Mouse (Mus musculus): ENCODE measurements around the gene E130308A19Rik. TPM values are rescaled to one million over a fixed set of nuclear protein-coding genes. Genes with fewer than 3 reads are reported as not detected.

The E130308A19Rik gene
- polyA plus RNA-seq, 1 experiment from 2014 or later, result 29.3 TPM

DNA sequence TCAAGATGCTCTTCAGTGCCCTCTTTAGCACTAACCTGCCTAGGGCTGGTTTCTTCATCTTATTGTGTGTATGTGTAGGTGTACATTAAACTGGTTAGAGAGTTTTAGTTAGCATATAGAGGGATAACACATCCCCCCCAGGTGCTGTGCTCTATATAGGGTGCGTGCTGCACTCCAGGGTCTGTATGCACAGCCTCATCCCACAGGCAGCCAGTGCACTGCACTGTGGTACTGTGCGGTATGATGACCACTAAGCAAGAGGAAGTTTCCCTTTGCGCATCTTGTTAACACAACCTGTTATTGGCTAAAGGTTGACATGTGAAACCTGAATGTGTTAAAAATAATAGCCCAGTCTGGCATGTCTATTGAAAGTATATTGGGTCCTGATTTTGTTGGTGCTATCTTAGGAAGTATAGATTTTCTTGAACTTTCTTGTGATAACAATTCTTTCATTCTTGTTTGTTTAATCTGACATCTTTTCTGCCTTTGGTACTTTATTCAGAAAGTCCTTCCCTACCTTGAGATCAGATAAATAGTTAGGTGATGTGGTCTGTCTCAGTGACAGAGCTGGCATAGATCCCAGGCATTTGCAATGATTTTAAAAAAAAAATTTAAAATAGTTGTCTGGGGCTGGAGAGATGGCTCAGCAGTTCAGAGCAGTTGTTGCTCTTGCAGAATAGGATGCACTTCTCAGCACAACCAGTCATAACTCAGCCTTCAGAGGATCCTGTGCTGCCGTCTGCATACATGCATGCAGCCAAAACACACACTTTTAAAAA lies 73.2 kb downstream of the E130308A19Rik start:
- Histone ChIP-seq H3K9ac (no peak overlapping the region), H3K27me3 (ENCODE audit: insufficient read depth, low read length) (no peaks in the 10 kb centered on the region), H3K4me1 (ENCODE audit: insufficient read depth) (peaks cover 3% of the 10 kb centered on the region; the same call in 1 of the 2 replicates), H3K27ac (ENCODE audit: low read depth) (no peak overlapping the region), H3K4me3 (ENCODE audit: low read depth, low read length) (no peak overlapping the region), H3K4me2 (no peak overlapping the region), H3K36me3 (ENCODE audit: insufficient read depth) (no peaks in the 10 kb centered on the region), H3K9me3 (ENCODE audit: low read depth, low read length) (no peaks in the 10 kb centered on the region)
- 79% methylated on average over 4 of the region's 4 CpGs for WGBS
- no peak for ATAC-seq (ENCODE audit: insufficient read depth)
- no peak for TF ChIP-seq CTCF (IDR thresholded peaks at IDR 0.05; ENCODE audit: low read depth)
- no peak for DNase-seq

DNA sequence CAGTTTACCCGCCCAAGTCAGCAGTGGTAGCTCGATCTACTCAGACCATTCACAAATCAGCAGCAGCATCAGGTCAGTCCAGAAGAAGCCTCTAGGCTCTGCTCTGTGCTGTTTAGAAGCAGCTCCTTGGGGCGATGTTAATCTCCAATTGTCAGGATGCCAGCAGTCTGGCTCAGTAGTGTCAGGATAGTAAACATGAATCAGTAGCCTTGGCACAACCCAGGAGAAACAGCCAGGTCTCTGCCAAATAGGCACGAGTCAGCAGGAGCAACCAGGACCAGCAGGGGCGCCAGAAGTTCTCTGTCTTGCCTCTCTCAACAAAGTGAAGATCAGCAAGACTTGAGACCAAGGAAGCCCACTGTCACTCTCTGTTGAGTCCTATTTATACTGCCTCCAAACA lies 83.3 kb downstream of the E130308A19Rik start:
- H3K4me1 ChIP-seq (ENCODE audit: insufficient read depth), result no peaks in the 10 kb centered on the region
- H3K9ac ChIP-seq, result no peak overlapping the region
- no peak overlapping the region for H3K27ac ChIP-seq (ENCODE audit: low read depth)
- no peaks in the 10 kb centered on the region for H3K27me3 ChIP-seq (ENCODE audit: insufficient read depth, low read length)
- no peaks in the 10 kb centered on the region for H3K36me3 ChIP-seq (ENCODE audit: insufficient read depth)
- no peak for ATAC-seq (ENCODE audit: insufficient read depth)
- no peak overlapping the region for H3K4me3 ChIP-seq (ENCODE audit: low read depth, low read length)
- no peak for TF ChIP-seq CTCF (IDR thresholded peaks at IDR 0.05; ENCODE audit: low read depth)
- H3K4me2 ChIP-seq, result no peak overlapping the region
- no peaks in the 10 kb centered on the region for H3K9me3 ChIP-seq (ENCODE audit: low read depth, low read length)
- no peak for DNase-seq
- 89% methylated on average over 5 of the region's 5 CpGs for WGBS

DNA sequence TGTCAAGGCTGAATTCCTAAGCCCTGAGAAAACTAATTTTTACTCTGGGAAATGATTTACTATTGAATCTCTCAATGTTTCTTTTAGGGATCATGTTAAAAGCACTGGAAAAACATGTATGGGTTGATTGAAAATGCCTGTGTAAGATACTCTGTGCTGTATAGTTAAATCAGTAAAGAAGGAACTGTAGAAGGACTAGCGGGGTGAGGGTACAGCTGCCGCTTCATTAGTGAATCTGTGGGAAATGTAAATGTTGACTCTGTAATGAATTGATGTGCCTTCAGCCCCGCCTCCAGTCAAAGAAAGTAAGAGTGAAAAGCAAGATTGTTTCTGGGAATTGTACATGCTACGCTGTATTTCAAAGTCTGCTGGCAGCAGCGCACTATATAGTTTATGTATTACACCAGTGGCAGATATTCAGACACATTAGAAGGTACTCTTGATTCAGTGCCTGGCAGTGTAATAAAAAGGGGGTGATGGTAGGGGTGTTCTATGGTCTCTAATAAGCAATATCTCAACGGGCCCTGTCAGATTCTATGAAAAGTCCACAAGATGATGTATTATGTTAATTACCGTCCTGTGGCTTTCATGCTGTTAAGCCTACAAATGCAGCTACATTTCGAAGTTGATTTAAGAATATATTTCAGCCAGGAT lies 84.9 kb downstream of the E130308A19Rik start:
- TF ChIP-seq CTCF (IDR thresholded peaks at IDR 0.05; ENCODE audit: low read depth), result no peak
- Histone ChIP-seq H3K4me2 (no peak overlapping the region), H3K27me3 (ENCODE audit: insufficient read depth, low read length) (no peaks in the 10 kb centered on the region), H3K36me3 (ENCODE audit: insufficient read depth) (no peaks in the 10 kb centered on the region), H3K27ac (ENCODE audit: low read depth) (peak overlapping the region; percentile 4; the same call in 1 of the 2 replicates), H3K9me3 (ENCODE audit: low read depth, low read length) (no peaks in the 10 kb centered on the region), H3K4me1 (ENCODE audit: insufficient read depth) (no peaks in the 10 kb centered on the region), H3K9ac (no peak overlapping the region), H3K4me3 (ENCODE audit: low read depth, low read length) (no peak overlapping the region)
- WGBS, result 45% methylated on average over 8 of the region's 8 CpGs
- peak; percentile 39 for DNase-seq
- ATAC-seq (ENCODE audit: insufficient read depth), result no peak; the same call in 1 of the 2 replicates

- ATAC-seq (ENCODE audit: insufficient read depth), result no peak
- H3K4me3 ChIP-seq (ENCODE audit: low read depth, low read length), result no peak overlapping the region
- no peak for TF ChIP-seq CTCF (IDR thresholded peaks at IDR 0.05; ENCODE audit: low read depth)
- no peaks in the 10 kb centered on the region for H3K9me3 ChIP-seq (ENCODE audit: low read depth, low read length)
- H3K4me2 ChIP-seq, result no peak overlapping the region
- no peaks in the 10 kb centered on the region for H3K27me3 ChIP-seq (ENCODE audit: insufficient read depth, low read length)
- H3K27ac ChIP-seq (ENCODE audit: low read depth), result no peak overlapping the region
- no peaks in the 10 kb centered on the region for H3K36me3 ChIP-seq (ENCODE audit: insufficient read depth)
- no peak for DNase-seq
- H3K4me1 ChIP-seq (ENCODE audit: insufficient read depth), result peaks cover 9% of the 10 kb centered on the region; the same call in 1 of the 2 replicates
- no peak overlapping the region for H3K9ac ChIP-seq
- 66% methylated on average over 6 of the region's 6 CpGs for WGBS
These were observed 86.4 kb downstream of the E130308A19Rik start for GRCm38 (mm10) chr4:59712451-59712850.

- Histone ChIP-seq H3K36me3 (ENCODE audit: insufficient read depth) (no peaks in the 10 kb centered on the region), H3K4me3 (ENCODE audit: low read depth, low read length) (no peak overlapping the region), H3K4me2 (no peak overlapping the region), H3K27ac (ENCODE audit: low read depth) (no peak overlapping the region), H3K27me3 (ENCODE audit: insufficient read depth, low read length) (no peaks in the 10 kb centered on the region), H3K9ac (no peak overlapping the region), H3K9me3 (ENCODE audit: low read depth, low read length) (no peaks in the 10 kb centered on the region), H3K4me1 (ENCODE audit: insufficient read depth) (peaks cover 9% of the 10 kb centered on the region; the same call in 1 of the 2 replicates)
- ATAC-seq (ENCODE audit: insufficient read depth), result no peak
- WGBS, result 66% methylated on average over 2 of the region's 2 CpGs
- TF ChIP-seq CTCF (IDR thresholded peaks at IDR 0.05; ENCODE audit: low read depth), result no peak
- DNase-seq, result no peak
These were observed 86.9 kb downstream of the E130308A19Rik start for GRCm38 (mm10) chr4:59712955-59713354.

DNA sequence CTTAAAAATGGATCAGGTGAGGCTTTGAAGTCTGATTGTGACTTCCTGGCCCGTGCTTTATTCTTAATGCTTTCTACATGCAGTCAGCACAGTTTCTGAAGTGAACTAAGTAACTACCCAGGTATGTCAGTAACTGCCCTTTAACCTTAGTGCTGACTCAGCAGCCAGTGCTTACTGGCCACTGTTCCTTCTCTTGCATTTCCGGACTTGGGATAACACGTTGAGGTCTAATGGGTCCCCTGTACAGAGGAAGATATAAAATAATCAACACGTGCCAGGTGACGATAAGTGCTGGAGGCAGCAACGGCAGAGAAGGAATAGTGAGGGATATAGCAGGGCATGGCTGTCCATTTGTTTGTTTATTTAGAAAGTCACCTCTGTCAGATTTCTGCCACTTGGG lies 88.5 kb downstream of the E130308A19Rik start:
- peaks cover 9% of the 10 kb centered on the region; the same call in 1 of the 2 replicates for H3K4me1 ChIP-seq (ENCODE audit: insufficient read depth)

GRCm38 (mm10) chr4:59714926-59715325 lies 88.9 kb downstream of the E130308A19Rik start:
- H3K9me3 ChIP-seq (ENCODE audit: low read depth, low read length), result no peaks in the 10 kb centered on the region
- H3K9ac ChIP-seq, result no peak overlapping the region
- no peak for DNase-seq
- 0 out of 2 replicates have a peak, but pooled peaks cover 4% of the 10 kb centered on the region for H3K36me3 ChIP-seq (ENCODE audit: insufficient read depth)
- TF ChIP-seq CTCF (IDR thresholded peaks at IDR 0.05; ENCODE audit: low read depth), result no peak
- H3K4me3 ChIP-seq (ENCODE audit: low read depth, low read length), result no peak overlapping the region
- no peak for ATAC-seq (ENCODE audit: insufficient read depth)
- 68% methylated on average over 7 of the region's 7 CpGs for WGBS
- H3K27ac ChIP-seq (ENCODE audit: low read depth), result no peak overlapping the region
- no peaks in the 10 kb centered on the region for H3K27me3 ChIP-seq (ENCODE audit: insufficient read depth, low read length)
- H3K4me2 ChIP-seq, result no peak overlapping the region
- H3K4me1 ChIP-seq (ENCODE audit: insufficient read depth), result peaks cover 9% of the 10 kb centered on the region; the same call in 1 of the 2 replicates

More for the DNA sequence above, 88.5 kb downstream of the E130308A19Rik start:
- no peaks in the 10 kb centered on the region for H3K9me3 ChIP-seq (ENCODE audit: low read depth, low read length)
- 0 out of 2 replicates have a peak, but pooled peaks cover 1% of the 10 kb centered on the region for H3K36me3 ChIP-seq (ENCODE audit: insufficient read depth)
- no peak overlapping the region for H3K4me3 ChIP-seq (ENCODE audit: low read depth, low read length)
- ATAC-seq (ENCODE audit: insufficient read depth) (no peak), DNase-seq (no peak)
- H3K9ac ChIP-seq, result no peak overlapping the region
- H3K27ac ChIP-seq (ENCODE audit: low read depth), result no peak overlapping the region
- no peak for TF ChIP-seq CTCF (IDR thresholded peaks at IDR 0.05; ENCODE audit: low read depth)
- WGBS, result 49% methylated on average over 6 of the region's 6 CpGs
- H3K27me3 ChIP-seq (ENCODE audit: insufficient read depth, low read length), result no peaks in the 10 kb centered on the region
- H3K4me2 ChIP-seq, result no peak overlapping the region
